Mouse (Mus musculus) ES-E14 (cell line): ENCODE results near the gene Cdc40.

Source experiments
- CHD2 ChIP-seq: IDR thresholded peaks from 2 replicates; pipeline ENCODE4 v1.6.1; 2014; ENCODE audit warnings: mild to moderate bottlenecking, low read depth, low read length, inconsistent platforms
- HCFC1 ChIP-seq: IDR thresholded peaks from 2 replicates; pipeline ENCODE4 v1.6.1; 2012; ENCODE audit warnings: low read length, inconsistent platforms, borderline replicate concordance; ENCODE audit not compliant: insufficient read depth
- MAFK ChIP-seq: IDR thresholded peaks from 2 replicates; pipeline ENCODE4 v1.6.1; 2014; ENCODE audit warnings: mild to moderate bottlenecking, low read depth, low read length, inconsistent platforms; ENCODE audit not compliant: insufficient read depth

DNA sequence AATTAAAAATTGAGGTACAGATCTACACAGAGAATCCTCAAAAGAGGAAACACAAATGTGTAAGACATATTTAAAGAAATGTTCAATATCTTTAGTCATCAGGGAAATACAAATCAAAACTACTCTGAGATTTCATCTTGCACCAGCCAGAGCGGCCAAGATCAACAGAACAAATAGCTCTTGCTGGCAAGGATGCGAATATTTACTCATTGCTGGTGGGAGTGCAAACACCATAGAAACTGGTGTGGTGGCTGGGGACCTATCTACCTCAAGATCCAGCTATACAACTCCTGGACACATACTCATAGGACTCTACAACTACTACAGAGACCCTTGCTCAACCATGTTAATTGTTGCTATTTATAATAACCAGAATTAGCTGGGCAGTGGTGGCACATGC, 11.8 kb downstream of the Cdc40 start:
- TF ChIP-seq HCFC1 (no peak), CHD2 (no peak), MAFK (no peak)
